In genomic region chr17:61325401-61325800, GRCm38 (mm10) we compare ENCODE assay signal across 26 mouse cellular contexts.
"Had no signal": no experiment of that assay in that cellular context is flagged by ENCODE, and none has a peak within 500 bp of the region (broad histone marks: within the 10 kb centered on the region; RNA-seq: fewer than 3 reads in every experiment).

No protein-coding gene starts in this region.

- H3K4me2 ChIP-seq: heart, embryonic 12.5 days; hindbrain, embryonic 12.5 days; hindbrain, embryonic 14.5 days; intestine, embryonic 15.5 days; kidney, embryonic 15.5 days; limb, embryonic 13.5 days; liver, embryonic 11.5 days; liver, embryonic 13.5 days; liver, embryonic 15.5 days had no signal

- DNase-seq: gastrocnemius, postnatal 14 days; heart, adult 18-20 months; heart, postnatal 10 days; heart, postnatal 4 days; kidney, adult 18-20 months; kidney, adult 8-10 months; kidney, postnatal 10 days; kidney, postnatal 25 days; kidney, postnatal 4 days; liver; liver, embryonic 13.5 days had no signal

- ATAC-seq: hindbrain, embryonic 16.5 days; inflammation-experienced regulatory T-cells, adult 6 months; intestine, embryonic 15.5 days; intestine, postnatal 0 days had no signal

- H3K27me3 ChIP-seq: heart, embryonic 12.5 days; hindbrain, embryonic 12.5 days; intestine, embryonic 15.5 days; kidney, embryonic 15.5 days; limb, embryonic 13.5 days; liver, embryonic 13.5 days; liver, embryonic 15.5 days had no signal

- H3K4me3 ChIP-seq: heart, embryonic 10.5 days; heart, embryonic 12.5 days; hindbrain, embryonic 10.5 days; hindbrain, embryonic 12.5 days; intestine, embryonic 15.5 days; kidney, embryonic 15.5 days; layer of hippocampus, adult 2 months; left cerebral cortex, adult 2 months; limb, embryonic 13.5 days; liver, embryonic 13.5 days; liver, embryonic 15.5 days had no signal

- H3K36me3 ChIP-seq: heart, embryonic 10.5 days; heart, embryonic 12.5 days; hindbrain, embryonic 10.5 days; hindbrain, embryonic 12.5 days; intestine, embryonic 15.5 days; kidney, embryonic 15.5 days; limb, embryonic 13.5 days; liver, embryonic 13.5 days; liver, embryonic 15.5 days had no signal

- H3K27ac ChIP-seq: heart, embryonic 10.5 days; hindbrain, embryonic 10.5 days; hindbrain, embryonic 12.5 days; hindbrain, embryonic 14.5 days; intestine, embryonic 15.5 days; kidney, embryonic 15.5 days; layer of hippocampus, adult 2 months; left cerebral cortex, adult 2 months; limb, embryonic 13.5 days; liver, embryonic 13.5 days; liver, embryonic 15.5 days had no signal

- H3K9me3 ChIP-seq: heart, embryonic 10.5 days; heart, embryonic 12.5 days; hindbrain, embryonic 10.5 days; hindbrain, embryonic 12.5 days; intestine, embryonic 15.5 days; kidney, embryonic 15.5 days; limb, embryonic 13.5 days; liver, embryonic 13.5 days; liver, embryonic 15.5 days had no signal

- H3K4me1 ChIP-seq: heart, embryonic 10.5 days; heart, embryonic 12.5 days; hindbrain, embryonic 10.5 days; hindbrain, embryonic 12.5 days; intestine, embryonic 15.5 days; kidney, embryonic 15.5 days; limb, embryonic 13.5 days; liver, embryonic 13.5 days; liver, embryonic 15.5 days had no signal

- H3K9ac ChIP-seq: heart, embryonic 12.5 days; hindbrain, embryonic 12.5 days; hindbrain, embryonic 14.5 days; intestine, embryonic 15.5 days; kidney, embryonic 15.5 days; limb, embryonic 13.5 days; liver, embryonic 13.5 days; liver, embryonic 15.5 days had no signal
